Mouse (Mus musculus) right cerebral cortex, postnatal 36 days (tissue): Measurements from ENCODE around the gene Efr3b.
A peak's percentile ranks its signal among the peaks of the same experiment; 100 is the strongest.

Experiments used
- DNase-seq, 2 experiments: peaks; one replicate each; pipeline ENCODE4 v3.0.0; 2022; ENCODE audit warnings: low spot score in 2 of 2, mixed read lengths in 1 of 2

The Efr3b gene

DNA sequence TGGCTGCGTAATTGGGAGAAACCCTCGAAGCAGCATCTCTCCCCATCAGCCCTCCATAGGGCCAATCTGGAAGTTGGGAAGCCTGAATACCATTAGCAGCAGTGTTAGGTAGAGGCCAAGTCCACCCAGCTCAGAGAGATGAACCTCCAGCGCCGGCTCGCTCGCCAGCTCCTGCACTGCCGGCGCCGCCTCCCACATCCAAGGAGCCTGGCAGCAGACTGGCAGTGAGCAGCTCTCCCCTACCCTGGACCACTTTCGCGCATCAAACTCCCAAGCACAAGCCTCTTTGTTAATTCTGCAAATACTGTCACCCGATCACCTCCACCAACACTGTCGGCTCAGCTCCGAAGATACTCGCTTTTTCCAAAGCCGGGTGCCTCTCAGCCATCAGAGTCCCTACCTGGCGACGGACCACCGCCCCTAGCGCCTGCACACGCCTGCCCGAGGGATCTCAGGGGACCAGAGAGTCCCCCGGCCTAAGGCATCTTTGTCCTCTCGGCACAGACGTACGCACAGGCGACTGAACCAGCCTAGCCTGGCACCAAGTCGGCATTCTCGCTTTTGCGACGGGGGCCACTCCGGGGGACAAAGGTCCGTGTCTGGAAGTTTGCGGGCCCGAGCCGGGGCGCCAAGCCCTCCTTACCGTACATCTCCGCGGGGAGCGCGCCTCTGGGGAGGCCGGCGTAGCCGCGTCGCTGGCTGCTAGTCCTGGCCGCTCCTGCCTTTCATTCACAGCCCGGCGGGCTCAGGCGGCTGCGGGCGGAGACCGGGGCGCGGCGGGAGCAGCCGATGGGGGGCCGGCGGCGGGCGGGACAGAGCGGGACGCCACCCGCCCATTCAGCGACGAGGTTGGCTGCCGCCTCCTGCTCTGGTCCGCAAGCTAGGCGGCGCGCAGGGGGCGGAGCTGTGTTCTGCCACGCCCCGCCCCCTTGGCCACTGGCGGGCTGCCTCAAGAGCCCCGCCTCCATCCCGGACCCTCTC is at the start of gene Efr3b:
Gene Efr3b (minus strand): TSS at position 855 of the 981 bp plus-strand sequence.
- peak; percentile 81 to 87 for DNase-seq

- no peak for DNase-seq
These were observed 44.7 kb upstream of the Efr3b start for GRCm38 (mm10) chr12:4083441-4083840.

DNA sequence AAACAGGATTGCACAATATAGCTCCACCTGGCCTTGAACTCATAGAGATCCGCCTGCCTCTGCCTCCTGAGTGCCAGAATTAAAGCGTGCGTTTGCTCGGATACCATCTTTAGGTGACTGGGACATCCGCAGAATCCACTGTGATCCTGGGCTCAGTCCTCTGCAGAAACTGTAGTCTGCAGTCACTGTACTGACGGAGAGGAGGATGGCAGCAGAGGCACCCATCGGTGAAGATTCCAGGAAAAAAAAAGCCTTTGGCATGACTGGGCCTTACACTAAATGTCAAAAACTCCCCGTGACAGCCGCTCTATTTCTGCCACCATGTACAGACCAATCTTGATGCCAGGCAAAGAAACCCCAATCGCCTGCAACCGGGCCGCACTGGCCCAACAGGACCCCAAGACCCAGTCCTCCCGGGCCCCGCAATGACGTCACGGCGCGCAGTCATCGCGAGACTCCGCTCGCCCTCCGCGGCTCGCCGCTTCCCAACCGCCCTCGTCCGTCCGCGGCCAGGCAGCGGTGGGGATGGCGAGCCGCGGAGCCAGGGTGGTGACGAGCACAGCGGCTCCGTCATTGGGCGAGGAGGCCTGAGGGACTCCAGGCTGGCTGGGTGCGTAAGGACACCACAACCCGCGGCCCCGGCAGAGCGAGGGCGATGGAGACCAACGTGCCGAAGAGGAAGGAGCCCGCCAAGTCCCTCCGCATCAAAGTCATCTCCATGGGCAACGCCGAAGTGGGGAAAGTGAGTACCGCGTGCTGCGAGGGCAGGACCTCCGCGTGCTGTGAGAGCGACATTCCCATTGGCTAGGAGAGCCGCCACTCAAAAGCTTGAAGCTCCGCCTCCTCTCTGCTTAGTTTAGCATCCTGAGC is 43.7 kb upstream of the Efr3b start, which contains the start of gene Dnajc27:
Gene Dnajc27 (plus strand): TSS at position 452 of the 870 bp plus-strand sequence.
- peak; percentile 92 to 94 for DNase-seq

DNA sequence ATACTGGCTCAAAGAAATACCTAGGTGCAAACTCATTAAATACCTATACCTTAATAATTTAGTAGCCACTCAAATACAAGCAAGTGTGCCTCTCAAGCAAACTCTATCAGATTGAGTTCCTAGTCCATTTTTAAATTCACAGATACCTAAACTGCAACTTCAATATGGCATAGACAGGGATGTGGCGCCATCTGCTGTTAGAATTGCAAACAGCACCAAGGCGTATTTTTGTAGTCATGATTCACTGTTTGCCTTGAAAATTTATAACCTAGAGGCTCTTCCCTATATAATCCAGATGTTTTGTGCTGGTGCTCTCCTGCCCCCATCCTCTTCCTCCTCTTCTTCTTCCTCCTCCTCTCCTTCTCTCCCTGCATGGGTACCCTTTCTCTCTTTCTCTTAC is 41.6 kb upstream of the Efr3b start:
- DNase-seq, result peak; percentile 67 to 74

- no peak for DNase-seq
These were observed 39.4 kb upstream of the Efr3b start for GRCm38 (mm10) chr12:4078069-4078468.

- DNase-seq, result no peak
These were observed 37.7 kb upstream of the Efr3b start for GRCm38 (mm10) chr12:4076383-4076782.

GRCm38 (mm10) chr12:4075407-4075806 is 36.7 kb upstream of the Efr3b start:
- DNase-seq, result no peak

DNA sequence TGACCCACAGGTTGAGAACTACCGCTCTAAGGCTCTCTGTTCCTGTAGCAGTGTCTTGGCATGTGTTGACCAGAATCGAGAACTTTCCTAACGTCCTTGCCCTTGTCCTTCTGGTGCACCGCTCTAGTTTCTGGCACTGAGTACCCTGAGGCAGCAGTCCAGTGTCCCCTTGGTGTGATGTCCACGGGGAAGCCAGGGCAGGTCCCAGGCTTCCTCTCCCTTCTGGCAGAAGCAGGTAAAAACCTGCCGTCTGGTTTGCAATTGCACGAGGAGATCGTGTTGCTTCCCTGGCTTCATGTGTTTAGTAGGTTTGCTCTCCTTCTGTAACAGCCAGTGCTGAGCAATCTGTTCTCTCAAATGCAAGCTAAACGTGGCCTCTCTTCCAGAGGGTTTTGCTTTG is 33.0 kb upstream of the Efr3b start:
- no peak for DNase-seq

DNA sequence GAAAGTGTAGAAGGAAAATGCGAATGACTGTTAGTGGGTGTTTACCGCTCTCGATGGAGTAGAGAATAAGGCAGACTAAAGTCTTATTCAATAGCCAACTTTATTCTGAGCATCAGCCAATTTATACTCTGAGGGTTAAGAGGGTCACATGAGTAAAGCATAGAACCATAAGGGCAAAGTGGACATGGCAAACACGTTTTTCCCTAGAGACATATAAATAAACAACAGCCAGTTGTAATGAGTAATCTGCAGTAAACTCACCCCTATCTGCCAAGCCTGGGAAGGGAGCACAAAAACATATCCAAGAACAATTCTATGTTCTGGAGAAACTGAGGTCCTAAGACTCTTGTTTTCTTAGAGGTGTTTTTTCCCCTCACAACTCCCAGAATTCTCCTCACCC is 29.8 kb upstream of the Efr3b start:
- DNase-seq, result no peak

GRCm38 (mm10) chr12:4066681-4067459 is 28.2 kb upstream of the Efr3b start:
- peak; percentile 50 to 73 for DNase-seq

- DNase-seq, result no peak
These were observed 27.2 kb upstream of the Efr3b start for GRCm38 (mm10) chr12:4065944-4066343.

GRCm38 (mm10) chr12:4065498-4065897 is 26.8 kb upstream of the Efr3b start:
- no peak for DNase-seq

GRCm38 (mm10) chr12:4059683-4060082 is 21.0 kb upstream of the Efr3b start:
- no peak for DNase-seq

GRCm38 (mm10) chr12:4058321-4058720 is 19.6 kb upstream of the Efr3b start:
- DNase-seq, result no peak

DNA sequence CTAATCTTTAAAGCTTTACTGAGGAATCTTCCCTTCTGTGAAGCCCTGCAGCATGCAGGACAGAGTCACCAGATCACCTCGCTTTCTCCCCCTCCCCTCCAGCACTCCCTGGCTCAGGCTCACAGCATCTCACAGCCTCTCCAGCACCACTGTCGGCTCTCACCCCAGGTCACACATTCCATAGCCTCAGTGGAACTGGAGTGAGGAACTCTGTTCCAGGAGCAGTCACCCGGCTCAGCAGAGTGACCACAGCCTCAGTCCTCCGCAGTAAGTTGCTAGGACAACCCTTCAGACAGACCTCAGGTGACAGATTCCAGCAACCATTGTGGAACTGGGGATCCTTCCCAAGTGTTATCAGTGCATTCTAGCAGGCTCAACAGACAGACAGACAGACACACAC is 16.1 kb upstream of the Efr3b start:
- no peak for DNase-seq

DNA sequence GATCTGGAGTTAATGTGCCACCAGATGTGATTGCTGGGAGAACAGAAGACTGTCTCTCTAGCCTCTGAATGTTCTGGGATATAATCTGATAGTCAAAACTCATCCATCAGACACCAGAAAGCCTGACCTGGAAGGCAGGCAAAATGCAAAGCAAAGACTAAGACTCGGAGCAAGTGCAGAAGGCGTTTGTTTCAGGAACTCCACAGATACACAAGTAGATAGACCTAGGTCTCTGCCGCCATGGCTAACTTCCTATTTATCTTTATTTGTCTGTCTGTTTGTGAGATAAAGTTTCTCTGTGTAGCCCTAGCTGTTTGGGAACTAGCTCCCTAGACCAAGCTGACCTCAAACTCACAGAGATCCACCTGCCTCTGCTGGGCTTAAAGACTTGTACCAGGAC is 14.9 kb upstream of the Efr3b start:
- DNase-seq, result no peak

DNA sequence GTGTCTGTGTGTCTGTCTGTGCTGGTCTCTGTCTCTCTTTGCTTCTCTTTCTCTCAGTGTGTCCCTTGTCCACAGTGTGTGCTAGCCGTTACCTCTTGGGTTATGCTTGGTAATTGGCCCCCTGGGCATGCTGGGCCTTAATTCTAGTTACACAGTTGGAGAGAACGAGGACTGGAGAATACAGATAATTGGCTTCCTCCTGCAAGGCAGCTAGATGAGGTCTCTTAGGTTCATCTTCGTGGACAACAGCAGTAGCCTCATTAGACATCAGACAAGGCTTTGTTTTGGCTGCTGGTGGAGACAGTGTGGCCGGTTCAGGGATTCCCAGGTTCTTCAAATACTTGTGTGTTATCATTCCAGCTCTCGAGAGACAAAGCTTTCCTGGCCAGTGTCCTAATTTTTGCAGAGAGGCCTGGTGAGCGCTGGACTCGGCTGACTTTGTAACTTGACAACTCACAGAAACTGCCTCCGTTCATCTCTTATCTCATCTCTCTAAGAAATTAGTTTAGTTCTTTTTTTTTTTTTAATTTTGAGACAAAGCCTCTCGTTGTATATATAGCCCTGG is 12.2 kb upstream of the Efr3b start:
- no peak for DNase-seq

DNA sequence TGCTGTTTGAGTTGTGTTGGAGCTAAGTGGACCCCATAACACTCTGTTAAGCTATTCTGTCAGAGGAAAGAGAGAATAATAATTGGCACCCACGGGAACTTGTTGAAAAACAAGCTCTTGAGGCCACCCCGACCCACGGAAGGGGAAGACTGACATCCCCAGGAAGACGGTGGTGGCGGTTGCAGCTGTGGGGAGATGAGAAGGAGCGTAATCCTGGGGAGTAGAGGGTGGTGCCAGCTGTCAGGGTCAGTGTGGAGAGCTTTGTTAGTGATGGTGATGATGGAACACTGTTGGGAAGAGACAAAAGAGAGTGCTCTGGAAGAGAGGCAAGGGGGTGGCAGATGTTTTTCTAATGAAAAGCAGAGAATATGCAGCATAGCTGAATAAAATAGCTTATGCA is 9.3 kb upstream of the Efr3b start:
- no peak for DNase-seq

- DNase-seq, result no peak
These were observed 7.3 kb upstream of the Efr3b start for GRCm38 (mm10) chr12:4045992-4046391.

GRCm38 (mm10) chr12:4042411-4042810 is 3.7 kb upstream of the Efr3b start:
- DNase-seq, result no peak

DNA sequence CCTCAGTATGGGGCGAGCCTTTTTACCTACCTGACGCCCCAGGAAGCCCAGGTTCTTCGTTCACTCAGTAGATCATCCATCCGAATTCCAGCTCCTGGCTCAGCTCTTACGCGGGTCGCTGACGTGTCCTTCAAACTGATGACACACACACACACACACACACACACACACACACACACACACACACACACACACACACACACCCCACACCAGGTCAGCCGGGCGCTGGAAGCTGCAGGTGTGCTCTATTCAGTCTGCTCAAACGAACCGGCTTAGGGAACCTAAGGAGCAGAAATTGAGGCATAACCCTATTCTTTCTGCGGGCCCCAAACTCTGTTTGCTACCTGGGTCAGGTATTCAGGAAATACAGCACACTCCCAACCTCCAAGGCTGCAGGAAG is 331 bp upstream of the Efr3b start:
- DNase-seq, result no peak
